Mouse (Mus musculus) urinary bladder, postnatal 25 days (tissue): ENCODE data around the gene Atg2a.
"Not testable (repeated sequence)": the region's sequence is repeated elsewhere in the genome, so short reads cannot be mapped to it uniquely, and the experiment has no call there.

Experiments
- DNase-seq: peaks from one replicate; pipeline ENCODE4 v3.0.0; 2022; ENCODE audit warnings: low spot score

The Atg2a gene

GRCm38 (mm10) chr19:6276426-6277421, 35.3 kb downstream of the Atg2a start, which contains the start of gene Ehd1:
Ehd1 (plus strand) TSS chr19:6276725.
- peak; percentile 97 for DNase-seq

- DNase-seq = peak; percentile 59
Measured at GRCm38 (mm10) chr19:6277661-6278438, 36.4 kb downstream of the Atg2a start.

GRCm38 (mm10) chr19:6278439-6279073, 37.1 kb downstream of the Atg2a start:
- no peak for DNase-seq

GRCm38 (mm10) chr19:6279481-6280144, 38.1 kb downstream of the Atg2a start:
- no peak for DNase-seq

GRCm38 (mm10) chr19:6280554-6280953, 39.1 kb downstream of the Atg2a start:
- no peak for DNase-seq

- no peak for DNase-seq
Measured at GRCm38 (mm10) chr19:6281122-6282020, 39.9 kb downstream of the Atg2a start.

- DNase-seq = no peak
Measured at GRCm38 (mm10) chr19:6283001-6283400, 41.5 kb downstream of the Atg2a start.

GRCm38 (mm10) chr19:6284502-6284901, 43.0 kb downstream of the Atg2a start:
- DNase-seq = no peak

- no peak for DNase-seq
Measured at GRCm38 (mm10) chr19:6285226-6285625, 43.8 kb downstream of the Atg2a start.

GRCm38 (mm10) chr19:6285632-6286433, 44.4 kb downstream of the Atg2a start:
- DNase-seq = no peak

- no peak for DNase-seq
Measured at GRCm38 (mm10) chr19:6286434-6287401, 45.2 kb downstream of the Atg2a start.

GRCm38 (mm10) chr19:6288236-6288894, 46.9 kb downstream of the Atg2a start:
- DNase-seq = no peak

- DNase-seq = no peak
Measured at GRCm38 (mm10) chr19:6289696-6290238, 48.3 kb downstream of the Atg2a start.

- DNase-seq = not testable (repeated sequence)
Measured at GRCm38 (mm10) chr19:6290720-6291116, 49.2 kb downstream of the Atg2a start.

- no peak for DNase-seq
Measured at GRCm38 (mm10) chr19:6291117-6291781, 49.8 kb downstream of the Atg2a start.

GRCm38 (mm10) chr19:6292262-6292661, 50.8 kb downstream of the Atg2a start:
- DNase-seq = no peak

- no peak for DNase-seq
Measured at GRCm38 (mm10) chr19:6294301-6294700, 52.8 kb downstream of the Atg2a start.
